Mouse (Mus musculus): ENCODE results near the gene Nck2.

DNA sequence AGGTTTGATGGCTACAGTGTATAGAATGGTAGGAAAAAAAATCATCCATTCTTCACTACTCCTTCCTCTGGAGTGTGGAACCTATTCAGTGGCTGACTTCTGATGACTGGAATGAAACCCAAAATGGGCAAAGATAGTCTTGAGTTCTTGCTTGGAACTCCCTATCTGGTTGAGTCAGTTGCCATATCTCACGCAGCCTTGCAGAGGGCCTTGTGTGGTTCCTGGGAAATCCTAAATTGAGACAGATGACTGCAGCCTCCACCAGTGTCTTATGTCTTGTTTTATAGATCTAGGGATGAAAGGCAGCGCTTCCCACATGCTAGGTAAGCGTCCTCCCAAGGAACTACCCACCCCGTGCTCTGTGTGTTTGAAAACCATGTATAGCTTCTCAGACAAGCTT lies 120.9 kb downstream of the Nck2 start:
- TF ChIP-seq CTCF (conservative IDR thresholded peaks at IDR 0.05; ENCODE audit: insufficient read depth, insufficient read length, low read depth, low read length) (no peak), POLR2A (IDR thresholded peaks at IDR 0.05; ENCODE audit: low read depth, low read length) (no peak)

Data from kidney, adult 2 months (tissue).